Mouse (Mus musculus) neural tube, embryonic 11.5 days (tissue): ENCODE measurements at regions not wholly inside any gene's neighbourhood (a gene's known extent, or its start where the extent isn't known, plus 50 kb on each side); places are given as distances from the start of the nearest gene placed in this dataset.

Experiments
- ATAC-seq: fragments of 200-750 bp; cut with Nextera tagmentation; 2 replicates; pipeline ENCODE4 v1.8.0; 2017; ENCODE audit warnings: moderate number of reproducible peaks, mild to moderate bottlenecking, moderate TSS enrichment, moderate library complexity; ENCODE audit not compliant: insufficient read depth, low FRiP score, low TSS enrichment
- DNase-seq: peaks from one replicate; pipeline ENCODE4 v3.0.0-alpha.2; 2015; ENCODE audit warnings: low spot score
- H3K27ac ChIP-seq: fragments of 300-500 bp; sonication (generic); 2 replicates; pipeline ENCODE4 v1.5.1; 2014; ENCODE audit warnings: low read depth, mild to moderate bottlenecking, low read length
- H3K27me3 ChIP-seq: fragments of 300-500 bp; sonication (generic); 2 replicates; pipeline ENCODE4 v1.6.1; 2014; ENCODE audit warnings: mild to moderate bottlenecking, low read length, mixed read lengths; ENCODE audit not compliant: control insufficient read depth, insufficient read depth
- H3K36me3 ChIP-seq: fragments of 300-500 bp; sonication (generic); 2 replicates; pipeline ENCODE4 v1.6.1; 2014; ENCODE audit warnings: mild to moderate bottlenecking, low read length, moderate library complexity, mixed read lengths; ENCODE audit not compliant: control insufficient read depth, insufficient read depth
- H3K4me1 ChIP-seq: fragments of 300-500 bp; sonication (generic); 2 replicates; pipeline ENCODE4 v1.6.1; 2014; ENCODE audit warnings: low read length, mixed read lengths; ENCODE audit not compliant: control insufficient read depth, insufficient read depth
- H3K4me2 ChIP-seq: fragments of 300-500 bp; sonication (generic); 2 replicates; pipeline ENCODE4 v1.6.1; 2014; ENCODE audit warnings: low read depth, mild to moderate bottlenecking, moderate library complexity
- H3K4me3 ChIP-seq: fragments of 300-500 bp; sonication (generic); 2 replicates; pipeline ENCODE4 v1.5.1; 2014; ENCODE audit warnings: low read depth, low read length
- H3K9ac ChIP-seq: fragments of 300-500 bp; sonication (generic); 2 replicates; pipeline ENCODE4 v1.6.1; 2014; ENCODE audit warnings: mild to moderate bottlenecking, low read length
- H3K9me3 ChIP-seq: fragments of 300-500 bp; sonication (generic); 2 replicates; pipeline ENCODE4 v1.6.1; 2016; ENCODE audit warnings: low read length; ENCODE audit not compliant: control insufficient read depth
- WGBS: fragments of 180-500 bp; shearing (Covaris S2); extraction: QIAGEN DNeasy Blood & Tissue Kit; methylation state at CpG from one replicate; pipeline ENCODE4 v1.1.7; 2014; 5-methylcytosine and 5-hydroxymethylcytosine counted together

DNA sequence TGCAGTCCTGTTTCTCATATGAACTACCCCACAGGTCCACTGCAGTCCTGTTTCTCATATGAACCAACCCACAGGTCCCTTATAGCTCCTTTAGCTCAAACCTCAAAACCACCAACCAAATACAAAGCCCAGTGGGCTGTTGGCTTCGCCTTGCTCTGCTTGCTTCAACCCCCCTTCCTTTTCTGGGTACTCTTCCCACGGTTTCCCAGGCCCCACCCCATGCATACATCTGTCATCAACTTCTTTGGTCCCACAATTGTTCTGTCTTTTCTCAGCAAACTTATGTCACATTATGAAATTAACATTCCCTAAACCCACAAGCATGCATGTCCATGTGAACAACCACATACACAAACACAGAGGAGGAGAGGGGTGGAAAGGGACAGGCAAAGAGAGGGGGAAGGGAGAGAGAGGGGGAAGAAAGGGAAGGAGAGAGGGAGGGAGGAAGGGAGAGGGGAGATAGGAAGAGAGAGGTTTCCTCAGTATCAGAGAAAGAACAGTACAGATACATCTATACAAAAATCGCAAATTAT, 599.9 kb downstream of the Ebf1 start:
- WGBS: 80% methylated on average over 3 of the region's 3 CpGs

DNA sequence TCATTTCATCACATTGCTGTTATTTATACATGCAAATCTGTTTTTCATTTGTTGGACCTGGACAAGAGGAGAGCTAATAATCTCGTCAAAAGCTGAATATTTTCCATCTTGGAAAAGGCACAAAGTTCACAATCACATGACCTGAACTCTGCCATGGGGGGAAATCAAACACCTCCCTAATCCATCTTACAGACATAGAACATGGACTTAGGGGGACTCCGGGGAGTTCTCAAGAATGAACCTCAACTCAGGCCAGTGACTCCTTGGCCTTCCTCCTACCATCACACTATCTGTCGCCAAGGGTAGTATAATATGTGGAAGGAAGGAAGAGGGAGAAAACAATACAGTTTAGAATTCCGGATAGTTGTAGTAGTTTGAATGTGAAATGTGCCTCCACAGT, 602.1 kb downstream of the Ebf1 start:
- Histone ChIP-seq H3K27ac (no peak overlapping the region), H3K9me3 (no peaks in the 10 kb centered on the region), H3K4me2 (no peak overlapping the region), H3K27me3 (no peaks in the 10 kb centered on the region), H3K4me3 (no peak overlapping the region), H3K9ac (no peak overlapping the region), H3K4me1 (no peaks in the 10 kb centered on the region), H3K36me3 (no peaks in the 10 kb centered on the region)
- WGBS: 85% methylated on average over 4 of the region's 4 CpGs
- ATAC-seq: no peak
- DNase-seq: no peak

More for the DNA sequence above, 599.9 kb downstream of the Ebf1 start:
- H3K36me3 ChIP-seq: no peaks in the 10 kb centered on the region
- no peaks in the 10 kb centered on the region for H3K4me1 ChIP-seq
- H3K27me3 ChIP-seq: no peaks in the 10 kb centered on the region
- H3K4me3 ChIP-seq: no peak overlapping the region
- H3K9me3 ChIP-seq: no peaks in the 10 kb centered on the region
- ATAC-seq (no peak), DNase-seq (no peak)
- no peak overlapping the region for H3K9ac ChIP-seq
- H3K4me2 ChIP-seq: no peak overlapping the region
- H3K27ac ChIP-seq: no peak overlapping the region

DNA sequence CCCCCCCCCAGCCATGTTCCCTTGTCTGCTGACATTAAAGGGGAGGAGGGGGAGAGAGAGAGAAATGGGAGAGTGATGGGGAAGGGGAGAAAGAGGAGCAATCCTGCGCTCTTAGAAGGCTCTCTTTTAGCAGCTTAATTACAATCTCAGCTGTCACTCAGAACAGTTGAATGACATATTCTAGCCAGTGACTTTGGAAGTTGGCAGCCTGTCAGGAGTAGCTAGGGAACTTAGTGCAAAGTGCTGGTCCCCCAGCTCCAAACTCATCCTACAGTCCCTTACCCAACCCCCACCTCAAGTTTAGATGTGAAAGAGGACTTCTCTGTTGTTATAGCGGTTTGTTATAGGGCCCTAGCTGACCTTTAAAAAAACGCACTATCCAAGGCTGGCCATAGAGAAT, 604.9 kb downstream of the Ebf1 start:
- WGBS: 76% methylated on average over 3 of the region's 3 CpGs

DNA sequence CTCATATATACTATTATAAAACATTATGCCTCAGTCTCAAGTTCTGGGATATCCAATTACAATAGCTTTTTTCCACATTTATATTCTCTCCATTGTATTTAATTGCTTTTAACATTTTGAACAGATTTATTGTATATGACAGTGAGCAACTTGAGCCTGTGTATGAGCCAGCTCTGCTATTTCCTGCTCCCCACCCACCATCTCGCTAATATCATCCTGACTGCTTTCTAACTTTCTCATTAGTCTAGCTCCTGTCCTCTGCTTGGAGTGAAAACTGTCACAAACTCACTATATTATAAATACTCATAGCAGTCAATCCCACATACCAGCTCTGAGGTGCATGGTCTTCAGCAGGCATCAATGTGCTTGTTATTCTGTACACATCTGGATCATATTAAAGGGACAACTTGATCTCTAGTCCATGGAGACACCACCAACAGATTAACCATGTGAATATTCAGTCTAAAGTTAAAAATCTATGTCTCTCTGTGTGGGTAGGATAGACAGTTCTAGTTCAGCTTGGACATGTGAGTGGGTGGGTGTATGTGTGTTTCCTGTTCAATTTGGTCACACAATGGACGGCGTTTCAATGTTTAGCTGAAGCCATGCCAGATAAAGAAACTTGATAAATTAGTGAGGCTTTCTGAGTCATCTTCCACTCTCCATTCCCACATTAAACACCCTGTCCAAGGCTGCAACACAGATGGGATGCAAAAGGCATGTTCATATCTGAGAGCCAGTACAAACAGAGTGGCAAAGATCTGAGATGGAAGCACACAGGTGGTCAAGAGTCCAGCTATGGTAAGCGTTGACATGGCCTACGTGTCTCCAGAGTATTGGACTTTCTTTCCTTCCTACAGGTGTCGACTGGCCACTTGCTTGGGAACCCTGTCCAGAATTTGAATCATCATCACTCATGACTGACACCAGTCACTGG, 616.1 kb upstream of the Clint1 start:
- no peak for ATAC-seq
- no peaks in the 10 kb centered on the region for H3K27me3 ChIP-seq
- 78% methylated on average over 6 of the region's 6 CpGs for WGBS

More for the DNA sequence above, 604.9 kb downstream of the Ebf1 start:
- H3K27ac ChIP-seq: no peak overlapping the region
- H3K27me3 ChIP-seq: no peaks in the 10 kb centered on the region
- H3K36me3 ChIP-seq: no peaks in the 10 kb centered on the region
- no peaks in the 10 kb centered on the region for H3K4me1 ChIP-seq
- DNase-seq (no peak), ATAC-seq (no peak)
- H3K9ac ChIP-seq: no peak overlapping the region
- no peaks in the 10 kb centered on the region for H3K9me3 ChIP-seq
- H3K4me2 ChIP-seq: no peak overlapping the region
- no peak overlapping the region for H3K4me3 ChIP-seq

DNA sequence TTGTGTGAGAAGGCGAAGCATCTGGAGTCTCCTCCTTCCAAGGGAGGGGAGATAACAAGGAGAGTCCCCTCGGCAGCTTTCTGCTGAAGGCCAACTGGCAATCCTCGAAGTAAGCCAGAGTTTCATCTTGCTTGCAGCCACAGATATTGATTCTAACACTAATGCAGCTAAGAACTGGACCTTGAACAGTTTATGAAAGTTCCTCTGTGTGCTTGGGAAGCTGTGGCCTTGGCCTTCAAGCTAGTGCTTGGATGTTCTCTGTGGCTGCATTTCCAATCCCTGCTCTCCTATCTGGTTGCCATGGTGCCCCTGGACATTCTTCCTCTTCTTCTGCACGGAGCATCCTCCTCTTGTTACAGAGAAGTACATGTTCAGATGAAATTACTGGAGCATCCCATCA, 614.8 kb upstream of the Clint1 start:
- H3K9ac ChIP-seq: no peak overlapping the region
- no peaks in the 10 kb centered on the region for H3K9me3 ChIP-seq
- H3K36me3 ChIP-seq: no peaks in the 10 kb centered on the region
- no peak overlapping the region for H3K4me2 ChIP-seq
- no peak for DNase-seq
- H3K27me3 ChIP-seq: no peaks in the 10 kb centered on the region
- no peak overlapping the region for H3K27ac ChIP-seq
- H3K4me3 ChIP-seq: no peak overlapping the region
- ATAC-seq: no peak
- 83% methylated on average over 4 of the region's 4 CpGs for WGBS
- H3K4me1 ChIP-seq: no peaks in the 10 kb centered on the region

More for the DNA sequence above, 616.1 kb upstream of the Clint1 start:
- Histone ChIP-seq H3K36me3 (no peaks in the 10 kb centered on the region), H3K4me3 (no peak overlapping the region), H3K9me3 (no peaks in the 10 kb centered on the region), H3K9ac (no peak overlapping the region), H3K4me2 (no peak overlapping the region), H3K4me1 (no peaks in the 10 kb centered on the region), H3K27ac (no peak overlapping the region)
- no peak for DNase-seq

DNA sequence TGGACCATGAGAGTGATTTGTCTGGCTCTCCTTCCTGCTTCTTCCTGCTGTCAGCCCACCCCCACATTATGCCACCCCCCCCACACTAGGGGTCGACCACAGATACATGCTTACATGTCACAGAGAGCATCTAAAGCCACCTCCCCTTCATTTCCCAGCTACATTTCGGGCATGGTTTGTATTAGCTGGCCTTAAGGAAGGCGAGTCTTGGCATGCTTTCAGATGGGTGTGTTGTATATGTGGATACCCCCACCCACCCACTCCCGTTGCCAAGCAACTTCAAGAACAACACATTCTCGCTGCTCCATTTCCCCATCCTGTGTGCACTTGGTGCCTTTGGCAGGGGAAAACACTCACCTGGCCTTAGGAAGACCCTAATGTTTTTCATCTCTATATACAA, 612.8 kb upstream of the Clint1 start:
- H3K36me3 ChIP-seq: no peaks in the 10 kb centered on the region
- H3K4me1 ChIP-seq: no peaks in the 10 kb centered on the region
- no peak for DNase-seq
- H3K9ac ChIP-seq: no peak overlapping the region
- H3K27ac ChIP-seq: no peak overlapping the region
- ATAC-seq: no peak
- H3K9me3 ChIP-seq: no peaks in the 10 kb centered on the region
- H3K27me3 ChIP-seq: no peaks in the 10 kb centered on the region
- H3K4me2 ChIP-seq: no peak overlapping the region
- no peak overlapping the region for H3K4me3 ChIP-seq
- WGBS: 72% methylated on average over 5 of the region's 5 CpGs

- Histone ChIP-seq H3K4me2 (no peak overlapping the region), H3K36me3 (no peaks in the 10 kb centered on the region), H3K27ac (no peak overlapping the region), H3K9ac (no peak overlapping the region), H3K9me3 (no peaks in the 10 kb centered on the region), H3K27me3 (no peaks in the 10 kb centered on the region), H3K4me3 (no peak overlapping the region), H3K4me1 (peaks cover 2% of the 10 kb centered on the region)
- ATAC-seq (no peak), DNase-seq (no peak)
- WGBS: 56% methylated on average over 3 of the region's 3 CpGs
Measured at GRCm38 (mm10) chr11:45240419-45240818, 611.4 kb upstream of the Clint1 start.

DNA sequence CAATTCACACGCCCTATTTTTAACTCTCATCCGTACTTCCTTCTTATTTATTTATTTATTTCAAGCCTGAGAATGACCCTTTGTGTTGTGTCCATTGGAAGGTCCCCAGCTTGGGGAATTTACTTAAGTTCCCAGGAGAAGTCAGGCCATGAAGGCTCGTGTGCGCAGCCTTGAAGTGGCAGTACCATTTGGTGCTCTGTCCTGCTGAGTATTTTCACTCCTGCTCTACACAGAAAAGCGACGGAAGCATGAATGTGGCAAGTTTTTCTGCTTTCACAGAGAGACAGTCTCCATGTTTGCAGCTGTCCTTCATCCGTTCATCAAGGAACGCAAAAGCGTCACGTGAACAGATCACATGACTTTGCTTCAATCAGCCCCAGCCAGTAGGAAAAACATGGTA, 610.2 kb upstream of the Clint1 start:
- no peak for DNase-seq
- 69% methylated on average over 10 of the region's 10 CpGs for WGBS
- no peaks in the 10 kb centered on the region for H3K36me3 ChIP-seq
- no peak overlapping the region for H3K27ac ChIP-seq
- no peak overlapping the region for H3K9ac ChIP-seq
- no peaks in the 10 kb centered on the region for H3K9me3 ChIP-seq
- ATAC-seq: no peak
- no peaks in the 10 kb centered on the region for H3K27me3 ChIP-seq
- H3K4me2 ChIP-seq: no peak overlapping the region
- no peak overlapping the region for H3K4me3 ChIP-seq
- H3K4me1 ChIP-seq: peaks cover 2% of the 10 kb centered on the region

DNA sequence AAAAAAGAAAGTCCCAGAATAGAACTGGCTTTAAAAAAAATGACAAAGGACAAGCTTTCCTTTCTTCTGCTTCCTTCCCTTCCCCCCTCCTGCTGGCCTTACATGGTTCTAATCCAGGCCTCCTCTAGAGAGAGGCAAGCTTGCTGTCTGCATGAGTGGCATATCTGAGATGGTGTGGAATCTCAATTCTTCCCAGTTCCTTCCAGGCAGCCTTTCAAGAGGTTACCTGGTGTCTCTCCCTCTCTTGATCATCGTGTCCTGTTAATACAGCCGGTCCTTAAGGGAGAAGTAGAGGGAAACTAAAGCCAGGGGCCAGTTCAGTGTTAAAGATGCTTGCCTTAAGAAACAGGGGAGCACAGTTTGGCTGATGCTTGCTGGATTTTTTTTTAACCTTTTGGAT, 607.1 kb upstream of the Clint1 start:
- ATAC-seq (no peak), DNase-seq (no peak)
- no peak overlapping the region for H3K9ac ChIP-seq
- no peak overlapping the region for H3K27ac ChIP-seq
- no peaks in the 10 kb centered on the region for H3K27me3 ChIP-seq
- no peaks in the 10 kb centered on the region for H3K9me3 ChIP-seq
- H3K4me3 ChIP-seq: no peak overlapping the region
- WGBS: 97% methylated on average over 2 of the region's 2 CpGs
- H3K4me2 ChIP-seq: no peak overlapping the region
- H3K36me3 ChIP-seq: no peaks in the 10 kb centered on the region
- H3K4me1 ChIP-seq: peaks cover 2% of the 10 kb centered on the region
